Mouse (Mus musculus): Measurements from ENCODE around the gene Dhcr24. TPM values are rescaled to one million over a fixed set of nuclear protein-coding genes. Genes with fewer than 3 reads are reported as not detected.

The Dhcr24 gene
- polyA plus RNA-seq, 1 experiment from 2014 or later: 10.5 TPM

DNA sequence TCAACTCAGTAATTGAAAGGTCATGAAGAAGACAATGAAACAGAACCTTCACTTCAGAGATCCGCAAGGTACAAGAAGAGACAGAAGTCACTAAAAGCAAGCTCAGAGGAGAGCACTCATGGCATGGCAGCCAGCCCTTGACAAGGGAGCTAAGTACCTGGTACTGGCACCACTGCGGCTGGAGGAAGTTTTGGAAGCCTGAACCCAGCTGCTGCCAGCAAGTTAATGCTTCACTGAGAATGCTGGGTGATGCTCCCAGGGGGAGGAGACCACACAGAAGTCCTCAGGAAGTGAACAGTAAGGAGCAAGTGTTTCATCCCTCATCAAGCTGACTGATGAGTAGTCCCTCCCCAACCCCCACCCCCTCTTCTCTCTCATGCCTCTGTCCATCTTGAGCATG lies 18.6 kb upstream of the Dhcr24 start:
- Histone ChIP-seq H3K36me3 (replicated peaks) (no peaks in the 10 kb centered on the region), H3K27me3 (ENCODE audit: poor library complexity, severe bottlenecking) (no peaks in the 10 kb centered on the region), H3K9me3 (no peaks in the 10 kb centered on the region), H3K27ac (no peak overlapping the region), H3K4me3 (no peak overlapping the region), H3K4me1 (peaks cover 8% of the 10 kb centered on the region)
- 92% methylated on average over 2 of the region's 2 CpGs for WGBS
- DNase-seq (ENCODE audit: extremely low spot score, low spot score): no peak

DNA sequence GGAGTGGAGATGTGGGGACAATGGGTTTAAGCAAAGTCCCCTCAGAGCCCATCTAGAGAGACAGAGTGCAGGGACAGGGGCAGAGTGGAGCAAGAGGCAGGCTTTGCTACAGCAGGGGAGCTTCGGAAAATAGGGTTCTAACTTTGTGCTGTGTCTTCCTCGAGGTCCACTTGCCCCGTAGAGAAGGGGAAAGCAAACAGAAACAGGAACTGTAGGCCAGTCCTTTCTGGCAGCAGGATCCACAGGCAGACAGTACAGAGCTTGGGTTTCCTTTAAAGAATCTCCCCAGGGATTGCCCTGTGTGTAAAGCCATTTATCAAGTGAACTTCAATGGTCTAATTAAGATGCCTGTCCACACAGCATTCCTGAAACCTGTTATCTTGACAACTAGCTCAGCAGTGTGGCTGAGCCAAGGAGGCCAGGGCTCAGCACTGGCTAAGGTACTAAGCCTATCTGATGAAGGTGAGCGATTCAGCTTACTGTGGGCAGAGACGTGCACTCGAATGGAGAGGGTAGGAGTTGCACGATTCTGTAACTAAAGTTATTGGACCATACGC lies 14.9 kb upstream of the Dhcr24 start:
- Histone ChIP-seq H3K9me3 (no peaks in the 10 kb centered on the region), H3K27me3 (ENCODE audit: poor library complexity, severe bottlenecking) (no peaks in the 10 kb centered on the region), H3K4me3 (no peak overlapping the region), H3K36me3 (replicated peaks) (no peaks in the 10 kb centered on the region), H3K4me1 (peaks cover 8% of the 10 kb centered on the region), H3K27ac (no peak overlapping the region)
- no peak for DNase-seq (ENCODE audit: extremely low spot score, low spot score)
- 67% methylated on average over 8 of the region's 8 CpGs for WGBS

- Histone ChIP-seq H3K9me3 (no peaks in the 10 kb centered on the region), H3K36me3 (replicated peaks) (no peaks in the 10 kb centered on the region), H3K4me1 (peaks cover 8% of the 10 kb centered on the region), H3K27ac (no peak overlapping the region), H3K4me3 (no peak overlapping the region), H3K27me3 (ENCODE audit: poor library complexity, severe bottlenecking) (no peaks in the 10 kb centered on the region)
- DNase-seq (ENCODE audit: extremely low spot score, low spot score): no peak
- WGBS: 77% methylated on average over 1 of the region's 1 CpGs
Measured at GRCm38 (mm10) chr4:106546896-106547295, 13.9 kb upstream of the Dhcr24 start.

DNA sequence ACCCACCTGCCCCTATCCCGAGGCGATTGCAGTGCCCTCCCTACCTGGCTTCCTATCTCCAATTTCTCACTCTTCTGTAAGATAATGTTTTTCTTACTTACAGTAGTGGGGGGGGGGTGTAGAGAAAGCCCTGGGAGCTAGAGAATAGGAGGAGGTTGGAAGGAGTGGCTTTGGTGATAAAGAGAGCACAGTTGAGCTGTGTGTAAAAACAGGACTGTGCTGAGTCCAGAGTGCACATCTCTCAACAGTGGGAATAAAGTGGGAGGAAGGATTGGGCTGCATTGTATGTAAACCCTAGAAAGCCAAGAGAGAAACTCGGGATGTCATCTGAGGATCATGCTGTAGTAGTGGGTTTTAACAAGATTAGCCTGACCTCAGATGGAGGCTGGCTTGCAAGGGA lies 12.7 kb upstream of the Dhcr24 start:
- H3K9me3 ChIP-seq: no peaks in the 10 kb centered on the region
- WGBS: 87% methylated on average over 3 of the region's 3 CpGs

DNA sequence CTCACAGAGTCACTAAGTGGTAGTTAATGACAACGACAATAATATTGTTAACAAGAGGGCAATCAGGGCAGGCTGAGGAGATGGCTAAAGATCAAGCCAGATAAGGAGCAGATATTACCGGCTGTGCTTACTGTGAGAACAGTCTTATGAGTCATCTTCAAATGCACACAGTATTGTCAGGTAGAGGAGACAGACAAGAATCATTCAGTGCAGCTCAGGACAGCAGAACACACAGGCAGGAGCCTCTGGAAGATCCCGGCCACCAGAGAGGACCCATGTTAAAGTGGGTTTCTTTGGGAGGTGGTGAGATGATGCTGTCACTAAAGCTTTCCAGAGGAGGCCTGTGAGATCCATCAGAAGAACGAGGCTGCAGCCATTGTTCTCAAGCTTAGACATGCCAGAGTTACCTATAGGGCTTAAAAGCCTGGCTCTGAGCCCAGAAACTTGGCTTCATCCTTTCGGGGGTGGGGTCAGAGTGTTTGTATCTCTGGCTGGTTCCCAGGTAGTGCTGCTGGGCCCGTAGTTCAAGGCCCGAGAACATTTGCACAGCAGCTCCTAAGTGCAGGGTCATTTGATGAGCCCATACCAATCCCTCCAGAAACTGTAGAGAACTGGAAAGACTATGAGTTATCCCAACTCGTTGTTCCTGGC lies 10.2 kb upstream of the Dhcr24 start:
- no peak for DNase-seq (ENCODE audit: extremely low spot score, low spot score)
- H3K36me3 ChIP-seq (replicated peaks): no peaks in the 10 kb centered on the region
- H3K9me3 ChIP-seq: no peaks in the 10 kb centered on the region
- H3K27me3 ChIP-seq (ENCODE audit: poor library complexity, severe bottlenecking): no peaks in the 10 kb centered on the region
- H3K27ac ChIP-seq: no peak overlapping the region
- H3K4me3 ChIP-seq: no peak overlapping the region
- 84% methylated on average over 8 of the region's 8 CpGs for WGBS
- peaks cover 5% of the 10 kb centered on the region for H3K4me1 ChIP-seq

More for the DNA sequence above, 12.7 kb upstream of the Dhcr24 start:
- H3K27ac ChIP-seq: no peak overlapping the region
- DNase-seq (ENCODE audit: extremely low spot score, low spot score): no peak
- no peaks in the 10 kb centered on the region for H3K27me3 ChIP-seq (ENCODE audit: poor library complexity, severe bottlenecking)
- H3K36me3 ChIP-seq (replicated peaks): no peaks in the 10 kb centered on the region
- H3K4me1 ChIP-seq: peaks cover 8% of the 10 kb centered on the region
- no peak overlapping the region for H3K4me3 ChIP-seq

DNA sequence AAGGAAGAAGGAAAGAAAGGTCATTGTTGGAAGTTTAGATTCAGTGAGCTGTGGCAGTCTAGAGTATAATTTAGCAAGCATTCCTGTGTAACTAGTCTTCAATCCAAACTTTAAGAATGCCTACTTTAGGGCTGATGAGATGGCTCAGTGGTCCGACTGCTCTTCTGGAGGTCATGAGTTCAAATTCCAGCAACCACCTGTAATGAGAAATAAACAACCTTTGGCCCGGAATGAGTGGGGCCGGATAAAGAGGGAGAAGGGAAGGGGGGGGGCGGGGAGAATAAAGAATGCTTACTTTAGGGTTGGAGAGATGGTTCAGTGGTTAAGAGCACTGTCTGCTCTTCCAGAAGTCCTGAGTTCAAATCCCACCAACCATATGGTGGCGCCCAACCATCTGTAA lies 3.6 kb upstream of the Dhcr24 start:
- no peak for DNase-seq (ENCODE audit: extremely low spot score, low spot score)
- 70% methylated on average over 5 of the region's 5 CpGs for WGBS

DNA sequence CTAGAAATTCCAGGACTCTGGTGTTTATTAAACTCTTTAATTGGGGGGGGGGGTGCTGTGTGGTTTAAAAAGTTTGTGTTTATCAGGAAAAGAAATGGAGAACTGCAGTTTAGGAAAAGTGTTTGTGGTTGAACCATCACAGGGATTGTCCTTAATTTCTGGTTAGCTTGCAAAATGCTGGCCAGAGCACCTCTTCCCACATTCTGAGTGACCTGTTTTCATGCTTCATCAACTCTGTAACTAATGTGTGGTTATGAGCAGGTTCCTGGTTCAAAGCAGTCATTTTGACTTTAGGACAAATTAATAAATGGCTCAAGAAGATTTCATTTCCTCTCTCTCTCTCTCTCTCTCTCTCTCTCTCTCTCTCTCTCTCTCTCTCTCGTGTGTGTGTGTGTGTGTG lies 2.9 kb upstream of the Dhcr24 start:
- H3K4me3 ChIP-seq: no peak overlapping the region
- 0% methylated on average over 1 of the region's 1 CpGs for WGBS
- H3K4me1 ChIP-seq: peaks cover 29% of the 10 kb centered on the region
- DNase-seq (ENCODE audit: extremely low spot score, low spot score): no peak
- peaks cover 10% of the 10 kb centered on the region for H3K36me3 ChIP-seq (replicated peaks)
- no peak overlapping the region for H3K27ac ChIP-seq
- no peaks in the 10 kb centered on the region for H3K9me3 ChIP-seq
- H3K27me3 ChIP-seq (ENCODE audit: poor library complexity, severe bottlenecking): no peaks in the 10 kb centered on the region; the same call in 1 of the 2 replicates

More for the DNA sequence above, 3.6 kb upstream of the Dhcr24 start:
- peaks cover 22% of the 10 kb centered on the region for H3K4me1 ChIP-seq
- H3K9me3 ChIP-seq: no peaks in the 10 kb centered on the region
- H3K4me3 ChIP-seq: no peak overlapping the region
- H3K27ac ChIP-seq: no peak overlapping the region
- H3K36me3 ChIP-seq (replicated peaks): peaks cover 4% of the 10 kb centered on the region
- H3K27me3 ChIP-seq (ENCODE audit: poor library complexity, severe bottlenecking): no peaks in the 10 kb centered on the region; the same call in 1 of the 2 replicates

DNA sequence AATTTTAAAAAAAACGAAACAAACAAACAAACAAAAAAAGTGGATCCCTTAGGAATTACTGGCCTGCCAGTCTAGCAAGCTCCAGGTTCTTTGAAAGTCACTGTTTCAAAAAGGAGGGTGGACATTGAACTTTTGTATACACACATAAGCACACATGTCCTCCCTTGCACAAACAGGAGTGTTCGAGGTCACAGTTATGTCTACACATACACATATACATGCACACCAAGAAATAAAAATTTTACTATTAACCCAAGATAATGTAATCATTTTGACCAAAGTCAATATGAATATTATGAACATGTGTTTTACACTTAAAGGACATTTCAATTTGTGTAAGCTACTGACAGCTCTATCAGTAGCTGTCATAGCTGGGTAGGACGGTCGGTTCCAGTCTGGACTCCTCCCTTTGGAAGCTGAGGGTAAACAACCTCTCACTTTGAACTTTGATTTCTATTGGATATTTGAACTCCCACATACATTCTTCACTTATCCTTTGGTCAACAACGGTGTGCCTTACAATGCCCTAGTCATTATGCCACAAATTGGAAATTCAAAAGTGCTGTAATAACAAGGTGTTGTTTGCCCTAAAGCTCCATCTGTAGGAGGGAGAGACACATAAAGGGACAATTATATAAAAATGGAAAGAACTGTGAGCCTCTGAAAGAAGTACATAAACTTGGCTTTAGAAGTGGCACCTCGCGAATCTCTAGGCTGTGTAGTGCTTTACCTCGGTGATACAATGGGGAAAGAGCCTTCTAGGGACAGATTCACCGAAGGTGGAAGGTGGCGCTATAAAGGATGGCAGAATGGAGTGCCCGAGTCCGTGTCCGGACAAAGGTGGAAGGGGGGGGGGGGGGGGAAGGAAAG lies 1.3 kb upstream of the Dhcr24 start:
- Histone ChIP-seq H3K27me3 (ENCODE audit: poor library complexity, severe bottlenecking) (no peaks in the 10 kb centered on the region; the same call in 1 of the 2 replicates), H3K9me3 (no peaks in the 10 kb centered on the region), H3K4me3 (peak overlapping the region; percentile 97), H3K27ac (peak overlapping the region; percentile 97), H3K36me3 (replicated peaks) (peaks cover 26% of the 10 kb centered on the region), H3K4me1 (peaks cover 45% of the 10 kb centered on the region)
- 32% methylated on average over 13 of the region's 13 CpGs for WGBS
- no peak for DNase-seq (ENCODE audit: extremely low spot score, low spot score)

- peak; percentile 54 for DNase-seq (ENCODE audit: extremely low spot score, low spot score)
- Histone ChIP-seq H3K9me3 (no peaks in the 10 kb centered on the region), H3K4me3 (peak overlapping the region; percentile 97), H3K27me3 (ENCODE audit: poor library complexity, severe bottlenecking) (no peaks in the 10 kb centered on the region; the same call in 1 of the 2 replicates), H3K36me3 (replicated peaks) (peaks cover 33% of the 10 kb centered on the region), H3K27ac (peak overlapping the region; percentile 97), H3K4me1 (peaks cover 46% of the 10 kb centered on the region)
- 2% methylated on average over 19 of the region's 20 CpGs for WGBS
Measured at GRCm38 (mm10) chr4:106560213-106560845, 509 bp upstream of the Dhcr24 start.

DNA sequence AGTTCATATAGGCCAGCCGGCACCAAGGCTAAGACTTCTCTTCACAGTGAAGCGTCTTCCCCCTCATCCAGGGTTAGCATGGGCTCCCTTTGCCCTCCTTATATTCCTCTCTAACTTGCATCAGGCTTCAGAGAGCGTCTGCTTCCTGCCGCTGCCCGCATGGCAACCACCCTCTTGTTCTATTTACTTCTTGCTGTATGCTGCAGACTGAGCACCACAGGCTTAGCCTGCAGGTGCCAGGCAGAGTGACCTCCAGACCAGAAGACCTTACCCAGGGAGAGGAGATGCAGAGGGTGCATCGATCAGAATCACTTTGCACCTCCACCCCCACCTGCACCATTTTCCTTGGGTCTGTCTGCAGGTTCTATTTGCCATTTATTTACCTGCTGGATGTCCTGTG lies 1.2 kb downstream of the Dhcr24 start:
- no peak for DNase-seq (ENCODE audit: extremely low spot score, low spot score)
- H3K27me3 ChIP-seq (ENCODE audit: poor library complexity, severe bottlenecking): no peaks in the 10 kb centered on the region; the same call in 1 of the 2 replicates
- peak overlapping the region; percentile 97 for H3K27ac ChIP-seq
- H3K9me3 ChIP-seq: no peaks in the 10 kb centered on the region
- peaks cover 46% of the 10 kb centered on the region for H3K4me1 ChIP-seq
- H3K4me3 ChIP-seq: peak overlapping the region; percentile 97
- H3K36me3 ChIP-seq (replicated peaks): peaks cover 50% of the 10 kb centered on the region
- 23% methylated on average over 6 of the region's 6 CpGs for WGBS

DNA sequence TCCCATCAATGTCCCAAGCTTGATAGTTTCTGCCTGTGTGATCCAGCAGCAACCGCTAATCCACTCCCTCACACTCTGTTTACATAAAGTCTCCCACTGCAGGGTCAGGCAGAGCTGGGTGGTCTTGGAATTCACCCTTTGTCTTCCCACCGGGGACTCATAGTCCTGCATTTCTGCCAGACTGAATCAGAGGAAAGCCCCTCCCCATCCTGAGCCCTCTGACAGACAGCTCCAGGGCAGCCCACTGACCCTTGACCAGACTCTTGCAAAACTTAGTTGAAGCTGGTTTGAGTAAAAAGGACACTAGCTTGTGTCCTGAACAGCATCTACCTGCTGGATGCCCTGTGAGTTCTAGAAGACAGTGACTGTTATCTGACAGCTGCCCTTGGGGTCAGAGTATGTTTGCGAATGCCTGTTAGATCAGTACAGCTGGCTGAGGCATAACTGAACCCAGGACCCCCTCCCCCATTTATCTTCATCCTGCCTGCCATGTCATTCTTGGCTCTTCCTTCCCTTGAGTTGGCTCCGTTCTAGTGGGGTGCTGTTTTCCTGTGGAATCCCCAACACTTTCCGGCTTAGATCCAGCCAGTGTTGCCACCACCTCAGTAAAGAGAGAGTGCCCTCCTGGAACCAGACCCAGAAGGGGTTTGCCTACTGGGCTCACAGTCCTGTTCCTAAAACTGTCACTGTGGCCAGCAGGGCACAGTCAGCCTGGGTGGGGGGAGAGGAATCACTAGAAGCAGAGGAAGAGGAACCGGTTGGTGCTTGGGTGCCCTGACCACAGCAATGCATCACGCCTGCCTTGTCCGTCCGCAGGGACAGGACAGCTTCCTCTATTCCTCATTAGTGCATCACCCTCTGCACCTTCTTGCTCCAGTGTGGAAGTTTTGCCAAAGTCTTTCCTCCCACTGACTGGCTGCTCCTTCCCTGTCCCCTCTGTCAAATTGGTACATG lies 2.3 kb downstream of the Dhcr24 start:
- H3K36me3 ChIP-seq (replicated peaks): peaks cover 61% of the 10 kb centered on the region
- peak overlapping the region; percentile 97 for H3K4me3 ChIP-seq
- H3K4me1 ChIP-seq: peaks cover 46% of the 10 kb centered on the region
- peak overlapping the region; percentile 97 for H3K27ac ChIP-seq
- 65% methylated on average over 9 of the region's 9 CpGs for WGBS
- no peaks in the 10 kb centered on the region for H3K9me3 ChIP-seq
- DNase-seq (ENCODE audit: extremely low spot score, low spot score): peak; percentile 33
- H3K27me3 ChIP-seq (ENCODE audit: poor library complexity, severe bottlenecking): no peaks in the 10 kb centered on the region; the same call in 1 of the 2 replicates

- H3K27me3 ChIP-seq (ENCODE audit: poor library complexity, severe bottlenecking): no peaks in the 10 kb centered on the region; the same call in 1 of the 2 replicates
- no peak overlapping the region for H3K27ac ChIP-seq
- DNase-seq (ENCODE audit: extremely low spot score, low spot score): no peak
- peaks cover 46% of the 10 kb centered on the region for H3K4me1 ChIP-seq
- H3K36me3 ChIP-seq (replicated peaks): peaks cover 71% of the 10 kb centered on the region
- H3K9me3 ChIP-seq: no peaks in the 10 kb centered on the region
- no peak overlapping the region for H3K4me3 ChIP-seq
- WGBS: 94% methylated on average over 11 of the region's 11 CpGs
Measured at GRCm38 (mm10) chr4:106564161-106564560, 3.3 kb downstream of the Dhcr24 start.

Data from forebrain, embryonic 10.5 days (tissue).